Mouse (Mus musculus) induced T-regulatory cell, adult 2 months (primary cell): ENCODE measurements at regions not wholly inside any gene's neighbourhood (a gene's known extent, or its start where the extent isn't known, plus 50 kb on each side); places are given as distances from the start of the nearest gene placed in this dataset.

Source experiments
- DNase-seq: peaks from one replicate; pipeline ENCODE4 v3.0.0-alpha.2; 2012; ENCODE audit warnings: low read depth

GRCm38 (mm10) chr3:146337429-146337828 lies 67.0 kb upstream of the Ssx2ip start:
- no peak for DNase-seq

GRCm38 (mm10) chr3:146337861-146338281 lies 66.6 kb upstream of the Ssx2ip start:
- DNase-seq: no peak

DNA sequence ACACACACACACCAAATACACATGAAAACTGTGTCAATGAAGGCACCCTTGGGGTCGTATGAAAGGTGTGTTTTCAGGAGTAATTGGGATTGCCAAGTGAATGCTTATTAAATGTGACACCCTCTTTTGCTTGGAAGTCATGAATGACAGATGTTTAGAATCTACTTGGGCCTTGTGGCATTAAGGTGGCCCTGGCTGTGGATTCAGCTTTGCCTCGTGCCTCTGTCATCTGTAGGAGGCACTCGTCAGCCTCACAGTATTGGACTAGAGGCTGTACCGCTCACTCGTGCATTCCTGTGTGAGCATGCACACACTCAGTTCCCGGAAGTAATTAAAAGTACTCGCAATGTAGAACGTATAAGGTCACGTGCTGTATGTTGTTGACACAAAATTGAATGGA lies 66.0 kb upstream of the Ssx2ip start:
- DNase-seq: no peak

GRCm38 (mm10) chr3:146340316-146341055 lies 64.0 kb upstream of the Ssx2ip start:
- no peak for DNase-seq

GRCm38 (mm10) chr3:146341652-146342340 lies 62.6 kb upstream of the Ssx2ip start:
- DNase-seq: no peak

DNA sequence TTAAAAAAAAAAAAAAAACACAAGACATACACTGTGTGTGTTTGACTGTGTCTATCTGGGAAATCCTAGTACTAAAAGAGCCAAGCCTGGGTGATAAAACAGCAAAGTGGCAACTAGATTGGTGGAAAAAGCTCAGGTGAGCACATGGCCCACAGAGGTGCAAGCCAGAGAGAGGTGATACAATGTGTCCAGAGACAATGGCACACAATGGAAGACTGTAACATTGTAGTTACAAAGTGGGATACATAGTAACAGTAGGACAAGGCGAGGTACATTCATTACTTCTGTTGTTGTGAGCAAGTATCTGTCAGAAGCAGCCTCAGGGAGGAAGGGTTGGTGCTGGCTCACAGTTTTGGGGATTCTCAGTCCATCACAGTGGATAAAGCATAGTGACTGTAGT lies 61.7 kb upstream of the Ssx2ip start:
- no peak for DNase-seq

DNA sequence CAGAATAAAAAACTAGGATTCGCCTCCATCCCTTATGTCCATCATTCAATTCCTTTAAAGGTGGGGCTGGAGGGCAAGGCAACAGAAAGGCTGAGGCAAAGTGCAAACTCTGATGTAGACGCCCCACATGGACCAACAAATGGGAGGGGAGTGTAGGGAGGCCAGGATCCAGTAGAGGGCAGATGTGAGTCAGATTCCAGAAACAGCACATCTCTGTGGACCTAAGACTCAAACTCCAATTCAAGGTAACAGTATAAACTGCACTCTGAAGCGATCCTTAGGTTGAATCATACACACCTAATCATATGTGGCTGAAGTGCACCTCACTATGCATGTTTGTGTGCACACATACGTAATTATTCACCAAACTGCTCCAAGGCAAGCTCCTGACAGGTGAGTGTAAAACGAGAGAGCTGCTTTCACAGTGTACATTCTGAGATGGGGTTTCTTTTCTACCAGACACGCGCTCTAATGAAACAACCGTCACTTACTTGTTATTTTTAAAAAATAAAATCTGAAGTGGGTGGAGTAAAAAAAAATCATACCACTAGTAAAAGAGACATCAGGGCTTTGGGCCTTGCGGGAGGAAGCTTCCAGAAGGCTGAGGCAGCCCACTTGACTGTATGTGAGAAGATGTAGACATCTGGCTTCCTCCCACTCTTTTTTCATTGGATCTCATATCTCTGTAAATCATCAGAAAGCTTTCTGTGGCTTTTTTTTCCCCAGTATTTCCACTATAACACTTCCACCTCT lies 60.6 kb upstream of the Ssx2ip start:
- peak; percentile 64 for DNase-seq

DNA sequence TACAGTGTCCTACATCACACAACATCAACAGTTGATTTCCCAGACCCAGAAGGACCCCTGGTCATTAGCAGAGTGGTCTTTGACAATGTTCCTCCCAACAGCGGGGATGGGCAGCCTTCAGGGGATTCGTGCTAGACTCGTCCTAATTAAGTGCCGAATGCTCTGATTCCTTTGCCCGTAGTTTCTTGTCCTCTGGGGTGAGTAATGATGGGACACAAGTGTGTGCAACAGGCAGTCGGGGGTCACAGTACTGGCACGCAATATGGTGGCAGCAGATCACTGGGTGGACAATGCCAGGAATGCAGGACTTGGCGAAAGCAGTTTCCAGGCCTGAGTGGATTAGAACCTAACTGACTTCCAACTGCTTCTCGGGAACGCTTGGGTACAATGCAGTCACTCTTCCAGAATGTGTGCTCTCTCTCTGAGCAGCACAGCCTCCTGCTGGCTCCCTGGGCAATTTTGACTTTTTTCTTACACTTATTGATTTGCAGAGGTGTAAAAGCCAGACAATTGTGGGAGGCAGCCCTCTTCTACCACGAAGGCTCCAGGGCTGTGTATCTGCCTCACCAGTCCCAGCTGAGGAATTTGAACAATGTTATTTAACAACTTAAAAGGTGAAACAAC lies 59.9 kb upstream of the Ssx2ip start:
- DNase-seq: no peak

GRCm38 (mm10) chr3:146345308-146345780 lies 59.1 kb upstream of the Ssx2ip start:
- DNase-seq: peak; percentile 68

GRCm38 (mm10) chr3:146345946-146346345 lies 58.5 kb upstream of the Ssx2ip start:
- no peak for DNase-seq

GRCm38 (mm10) chr3:146347311-146347710 lies 57.1 kb upstream of the Ssx2ip start:
- no peak for DNase-seq

- no peak for DNase-seq
Measured at GRCm38 (mm10) chr3:146348921-146349320, 55.5 kb upstream of the Ssx2ip start.

- no peak for DNase-seq
Measured at GRCm38 (mm10) chr3:146349393-146349792, 55.0 kb upstream of the Ssx2ip start.

DNA sequence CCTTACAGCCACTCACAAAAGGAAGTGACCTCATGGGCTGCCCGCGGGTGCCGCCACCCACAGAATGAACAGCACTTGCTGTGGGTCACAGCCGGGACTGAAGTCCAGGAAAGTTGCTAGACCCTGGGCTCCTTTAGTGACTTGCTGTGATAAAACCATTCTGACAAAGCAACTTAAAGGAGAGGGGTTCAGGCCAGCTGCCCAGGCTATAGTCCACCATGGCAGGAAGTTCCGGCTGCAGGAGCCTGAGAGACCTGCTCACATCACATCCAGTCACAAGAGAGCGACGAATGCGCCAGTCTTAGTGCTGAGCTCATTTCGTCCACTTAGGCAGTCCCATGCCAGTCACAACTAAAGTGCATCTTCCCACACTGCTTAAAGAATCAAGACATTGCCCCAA lies 54.3 kb upstream of the Ssx2ip start:
- DNase-seq: no peak

- DNase-seq: no peak
Measured at GRCm38 (mm10) chr3:146351468-146351867, 53.0 kb upstream of the Ssx2ip start.

GRCm38 (mm10) chr3:146352187-146352586 lies 52.3 kb upstream of the Ssx2ip start:
- DNase-seq: peak; percentile 72

DNA sequence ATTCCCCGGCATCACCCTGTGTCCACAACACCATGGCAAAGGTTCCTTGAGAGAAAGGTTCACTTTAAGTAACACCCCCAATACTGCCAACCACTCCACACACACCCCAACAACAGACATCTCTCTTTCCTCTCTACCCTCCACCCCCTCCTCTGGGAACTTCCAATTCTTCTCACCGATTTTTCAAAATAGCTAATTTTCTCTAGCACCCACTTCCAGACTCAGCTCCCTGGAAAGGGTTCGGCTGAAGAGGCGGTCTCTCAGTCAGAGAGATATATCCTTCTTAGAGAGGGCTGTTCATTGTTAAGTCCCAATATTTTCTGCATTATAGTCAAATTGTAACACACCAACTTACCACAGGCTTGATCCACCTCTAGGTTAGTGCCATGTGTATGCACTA lies 50.5 kb upstream of the Ssx2ip start:
- no peak for DNase-seq
